Mouse (Mus musculus): ENCODE results near the gene Myo3b. TPM values are rescaled to one million over a fixed set of nuclear protein-coding genes. Genes with fewer than 3 reads are reported as not detected.

The Myo3b gene
- polyA plus RNA-seq, 1 experiment from 2014 or later: not detected

DNA sequence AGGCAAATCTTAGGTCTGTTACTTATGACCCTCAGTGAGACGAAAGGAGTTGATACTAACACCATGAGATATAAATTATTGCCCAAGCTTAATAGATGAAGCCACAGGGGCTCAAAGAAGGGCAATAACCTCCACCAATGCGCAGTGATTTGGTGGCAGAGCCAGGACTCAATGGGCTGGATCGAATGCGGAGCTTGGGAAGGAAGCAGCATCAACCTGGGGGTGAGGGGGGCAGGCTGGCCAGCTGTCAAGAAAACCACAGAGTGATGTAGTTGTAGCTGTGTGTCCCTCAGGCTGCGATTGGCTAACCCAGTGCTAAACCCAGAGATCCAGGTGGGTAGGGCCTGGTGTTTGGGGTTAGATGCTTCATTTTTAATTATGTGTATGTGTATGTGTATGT is 4.0 kb upstream of the Myo3b start:
- DNase-seq (ENCODE audit: low spot score): no peak
- 85% methylated on average over 5 of the region's 5 CpGs for WGBS
- no peaks in the 10 kb centered on the region for H3K9me3 ChIP-seq (replicated peaks)

DNA sequence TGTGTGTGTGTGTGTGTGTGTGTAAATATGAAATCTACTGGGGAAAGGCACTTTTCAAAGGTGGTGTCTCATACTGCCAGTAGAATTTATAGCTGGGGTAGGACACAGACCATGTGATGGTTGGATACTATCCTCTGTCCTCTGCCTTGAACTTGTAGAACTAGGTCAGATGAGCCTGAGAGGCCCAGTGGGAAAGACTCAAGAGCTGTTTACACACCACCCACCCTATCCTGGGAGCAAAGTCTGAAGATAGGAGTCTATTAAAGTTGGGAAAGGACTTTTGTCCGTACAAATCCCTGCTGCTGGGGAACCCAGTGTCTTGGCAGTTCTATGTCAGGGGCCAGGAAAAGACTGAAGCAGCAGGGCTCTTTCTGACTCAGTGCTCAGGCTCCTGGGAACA is 3.6 kb upstream of the Myo3b start:
- DNase-seq (ENCODE audit: low spot score): no peak
- Histone ChIP-seq H3K27ac (no peak overlapping the region), H3K9me3 (replicated peaks) (no peaks in the 10 kb centered on the region), H3K27me3 (ENCODE audit: low read depth, poor library complexity, severe bottlenecking) (no peaks in the 10 kb centered on the region), H3K4me1 (peaks cover 8% of the 10 kb centered on the region), H3K4me3 (no peak overlapping the region), H3K36me3 (no peaks in the 10 kb centered on the region)
- 78% methylated on average over 1 of the region's 1 CpGs for WGBS

More for the DNA sequence above, 4.0 kb upstream of the Myo3b start:
- Histone ChIP-seq H3K36me3 (no peaks in the 10 kb centered on the region), H3K27ac (no peak overlapping the region), H3K27me3 (ENCODE audit: low read depth, poor library complexity, severe bottlenecking) (no peaks in the 10 kb centered on the region), H3K4me3 (no peak overlapping the region), H3K4me1 (peaks cover 8% of the 10 kb centered on the region)

DNA sequence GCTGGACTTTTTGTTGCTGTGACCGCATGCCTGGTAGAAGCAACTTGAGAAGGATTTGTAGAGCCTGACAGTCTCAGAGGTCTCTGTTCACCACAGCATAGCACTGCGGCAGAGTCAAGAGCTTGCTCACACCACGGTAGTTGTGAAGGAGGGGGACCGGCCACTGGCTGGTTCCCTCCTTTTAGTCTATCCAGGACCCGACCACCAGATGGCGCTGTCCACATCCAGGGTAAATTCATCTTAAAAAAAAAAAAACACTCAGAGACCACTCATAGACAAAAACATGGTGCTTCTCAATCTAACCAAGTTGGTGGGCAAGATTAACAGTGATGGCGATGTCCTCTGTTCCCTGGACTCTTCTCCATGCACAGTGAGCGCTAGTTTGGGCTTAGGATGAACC is 1.7 kb upstream of the Myo3b start:
- H3K36me3 ChIP-seq: no peaks in the 10 kb centered on the region
- no peaks in the 10 kb centered on the region for H3K9me3 ChIP-seq (replicated peaks)
- H3K27me3 ChIP-seq (ENCODE audit: low read depth, poor library complexity, severe bottlenecking): no peaks in the 10 kb centered on the region
- 79% methylated on average over 8 of the region's 8 CpGs for WGBS
- DNase-seq (ENCODE audit: low spot score): no peak
- H3K4me1 ChIP-seq: peaks cover 8% of the 10 kb centered on the region
- H3K27ac ChIP-seq: no peak overlapping the region
- no peak overlapping the region for H3K4me3 ChIP-seq

DNA sequence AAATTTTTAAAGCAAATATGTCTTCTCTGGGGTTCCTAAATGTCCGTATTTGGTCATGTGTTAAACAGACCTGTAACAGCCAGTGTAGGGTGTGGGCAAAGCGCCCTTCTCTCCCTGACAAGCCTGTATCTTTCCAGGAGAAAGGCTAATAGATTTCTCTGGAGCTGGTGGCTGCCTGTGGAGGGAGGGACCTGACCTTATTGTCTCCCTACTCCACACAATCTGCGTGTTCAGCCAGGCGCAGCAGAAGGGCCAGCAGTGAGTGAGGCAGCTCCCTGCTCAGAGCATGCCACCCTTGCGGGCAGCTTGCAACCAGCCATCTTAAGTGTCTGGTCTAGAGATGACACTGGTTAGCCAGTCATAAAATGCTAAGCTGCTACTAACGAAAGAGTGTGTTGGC is 5.5 kb downstream of the Myo3b start:
- no peak overlapping the region for H3K27ac ChIP-seq
- no peaks in the 10 kb centered on the region for H3K9me3 ChIP-seq (replicated peaks)
- no peaks in the 10 kb centered on the region for H3K27me3 ChIP-seq (ENCODE audit: low read depth, poor library complexity, severe bottlenecking)
- DNase-seq (ENCODE audit: low spot score): no peak
- H3K4me1 ChIP-seq: no peaks in the 10 kb centered on the region
- H3K36me3 ChIP-seq: no peaks in the 10 kb centered on the region
- 72% methylated on average over 6 of the region's 6 CpGs for WGBS
- no peak overlapping the region for H3K4me3 ChIP-seq

DNA sequence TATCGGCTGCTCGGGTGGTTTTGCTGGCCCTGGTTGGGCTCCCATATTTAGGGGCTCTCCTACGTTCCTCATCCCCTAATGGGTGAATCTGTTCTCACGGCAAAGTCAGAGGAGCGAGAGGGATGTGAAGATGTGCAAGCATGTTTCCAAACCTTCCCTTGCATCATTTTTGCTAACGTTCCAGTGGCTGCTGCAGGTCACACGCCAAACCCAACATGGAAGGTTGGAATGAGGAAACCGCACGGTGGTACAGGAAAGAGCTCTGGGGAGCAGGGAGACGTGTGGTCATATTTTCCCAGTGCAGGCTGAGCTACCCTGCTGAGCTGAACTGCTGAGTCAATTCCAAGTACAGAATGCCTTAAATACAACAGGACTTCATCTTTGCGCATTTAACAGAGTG is 8.9 kb downstream of the Myo3b start:
- no peak overlapping the region for H3K4me3 ChIP-seq
- no peak for DNase-seq (ENCODE audit: low spot score)
- H3K27ac ChIP-seq: no peak overlapping the region
- 93% methylated on average over 11 of the region's 11 CpGs for WGBS
- no peaks in the 10 kb centered on the region for H3K36me3 ChIP-seq
- H3K4me1 ChIP-seq: no peaks in the 10 kb centered on the region
- H3K9me3 ChIP-seq (replicated peaks): no peaks in the 10 kb centered on the region
- H3K27me3 ChIP-seq (ENCODE audit: low read depth, poor library complexity, severe bottlenecking): no peaks in the 10 kb centered on the region

DNA sequence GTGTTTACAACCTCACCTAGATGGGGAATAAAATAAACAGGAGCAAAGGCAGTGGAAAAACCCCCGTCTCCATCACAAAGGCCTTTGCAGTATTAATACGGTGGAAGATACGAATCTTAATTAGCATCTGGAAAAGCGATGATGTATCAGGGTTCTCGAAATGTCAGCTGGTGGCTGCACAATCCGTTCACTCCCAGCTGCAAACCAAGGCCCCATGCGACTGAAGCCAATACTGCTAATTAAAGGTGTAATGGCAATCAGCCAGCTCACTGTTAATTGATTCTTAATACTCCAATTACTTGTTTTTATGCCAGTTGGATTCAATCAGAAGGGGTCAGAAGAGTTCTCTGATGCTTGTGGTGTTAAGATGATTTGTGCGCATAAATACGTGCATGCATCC is 14.9 kb downstream of the Myo3b start:
- Histone ChIP-seq H3K4me3 (no peak overlapping the region), H3K4me1 (no peaks in the 10 kb centered on the region; the same call in 1 of the 2 replicates), H3K27ac (no peak overlapping the region), H3K9me3 (replicated peaks) (no peaks in the 10 kb centered on the region), H3K36me3 (no peaks in the 10 kb centered on the region), H3K27me3 (ENCODE audit: low read depth, poor library complexity, severe bottlenecking) (no peaks in the 10 kb centered on the region)
- DNase-seq (ENCODE audit: low spot score): no peak
- WGBS: 85% methylated on average over 9 of the region's 9 CpGs

DNA sequence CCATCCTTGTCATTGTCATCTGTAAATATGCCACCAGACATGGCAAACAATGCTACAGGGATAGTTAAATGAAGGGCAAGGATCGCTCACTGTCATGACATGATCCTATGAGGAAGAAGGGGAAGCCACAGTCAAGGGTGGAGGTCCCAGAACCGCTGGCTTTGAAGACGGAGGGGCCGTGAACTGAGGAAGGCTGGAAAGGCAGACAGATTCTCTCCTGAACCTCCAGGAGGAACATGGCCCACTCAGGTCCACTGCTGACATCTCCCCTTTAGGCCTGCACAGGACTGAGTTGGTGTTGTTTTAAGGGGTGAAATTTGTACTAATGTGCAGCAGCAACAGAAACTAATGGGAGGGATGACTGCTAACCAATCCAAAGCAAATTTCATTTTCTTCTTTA is 19.3 kb downstream of the Myo3b start:
- H3K4me3 ChIP-seq: no peak overlapping the region
- H3K27ac ChIP-seq: no peak overlapping the region
- no peaks in the 10 kb centered on the region for H3K27me3 ChIP-seq (ENCODE audit: low read depth, poor library complexity, severe bottlenecking)
- no peaks in the 10 kb centered on the region for H3K36me3 ChIP-seq
- WGBS: 90% methylated on average over 4 of the region's 4 CpGs
- no peaks in the 10 kb centered on the region for H3K9me3 ChIP-seq (replicated peaks)
- no peaks in the 10 kb centered on the region; the same call in 1 of the 2 replicates for H3K4me1 ChIP-seq
- DNase-seq (ENCODE audit: low spot score): no peak

DNA sequence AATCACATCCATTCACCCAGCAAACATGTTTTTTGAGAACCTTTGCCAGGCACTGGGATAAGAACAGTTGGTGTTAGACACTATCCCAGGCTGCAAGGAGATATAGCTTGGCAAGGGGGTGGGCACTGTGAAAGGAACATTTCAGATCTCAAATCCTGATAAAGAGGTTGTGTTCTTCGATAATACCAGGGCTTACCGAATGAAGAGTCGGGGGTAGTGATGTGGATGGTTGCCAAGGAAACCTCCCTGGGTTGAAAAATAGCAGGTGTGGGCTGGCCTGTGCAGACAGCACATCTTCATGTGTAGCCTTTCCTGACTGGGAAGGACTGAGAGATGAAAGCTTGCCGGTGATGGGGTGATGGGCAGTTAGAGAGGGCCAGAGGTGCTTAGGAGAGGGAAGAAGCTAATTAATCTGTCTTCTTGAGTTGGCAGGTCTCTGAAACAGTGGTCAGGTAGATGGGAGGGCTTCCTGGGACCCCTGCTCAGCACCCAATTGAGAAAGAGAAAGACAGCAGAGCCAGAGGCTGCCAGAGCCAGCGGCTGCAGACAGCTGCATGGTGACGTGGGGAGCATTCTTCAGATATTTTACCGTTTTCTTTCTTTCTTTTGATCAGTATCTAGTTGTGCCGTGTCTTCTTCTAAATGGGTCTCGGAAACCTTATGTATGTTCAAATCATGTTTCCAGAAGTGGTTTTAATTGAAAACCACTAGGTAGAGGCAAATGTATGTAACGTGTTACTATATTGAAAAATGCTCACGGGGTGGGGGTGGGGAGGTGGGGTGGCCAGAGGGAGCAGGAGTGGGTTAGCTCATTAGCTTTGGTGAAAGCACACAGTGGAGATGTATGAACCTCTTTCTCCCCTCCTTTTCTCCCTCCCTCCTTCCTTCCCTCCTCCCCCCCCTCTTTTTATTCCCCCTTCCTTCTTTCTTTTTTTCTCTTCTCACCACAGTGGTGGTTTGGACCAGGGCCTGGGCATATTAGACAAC is 21.7 kb downstream of the Myo3b start:
- no peak for DNase-seq (ENCODE audit: low spot score)
- H3K9me3 ChIP-seq (replicated peaks): no peaks in the 10 kb centered on the region
- 67% methylated on average over 11 of the region's 11 CpGs for WGBS
- H3K27ac ChIP-seq: no peak overlapping the region
- H3K27me3 ChIP-seq (ENCODE audit: low read depth, poor library complexity, severe bottlenecking): no peaks in the 10 kb centered on the region
- H3K4me1 ChIP-seq: no peaks in the 10 kb centered on the region; the same call in 1 of the 2 replicates
- no peaks in the 10 kb centered on the region for H3K36me3 ChIP-seq
- H3K4me3 ChIP-seq: no peak overlapping the region

DNA sequence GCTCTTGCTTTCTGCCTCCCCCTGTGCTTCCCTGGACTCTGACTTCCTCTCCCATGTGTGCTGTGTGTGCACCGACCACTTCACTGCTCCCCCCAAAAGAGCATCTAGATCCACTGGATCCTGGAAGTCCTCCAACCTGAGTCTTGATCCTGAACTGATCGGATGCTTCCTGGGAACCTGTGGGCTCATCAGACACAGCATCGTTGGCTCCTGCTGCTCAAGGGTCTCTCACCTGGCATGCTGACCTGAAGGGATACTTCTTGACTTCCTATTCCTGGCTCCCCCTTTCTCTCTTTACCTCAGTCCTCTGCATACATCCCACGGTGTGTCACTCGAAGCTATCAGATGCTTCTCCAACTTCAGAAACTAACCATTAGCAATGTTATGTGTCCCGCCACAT is 26.2 kb downstream of the Myo3b start:
- Histone ChIP-seq H3K36me3 (no peaks in the 10 kb centered on the region), H3K27ac (no peak overlapping the region), H3K4me1 (peaks cover 3% of the 10 kb centered on the region), H3K4me3 (no peak overlapping the region), H3K9me3 (replicated peaks) (no peaks in the 10 kb centered on the region), H3K27me3 (ENCODE audit: low read depth, poor library complexity, severe bottlenecking) (no peaks in the 10 kb centered on the region)
- no peak for DNase-seq (ENCODE audit: low spot score)
- 83% methylated on average over 6 of the region's 6 CpGs for WGBS

DNA sequence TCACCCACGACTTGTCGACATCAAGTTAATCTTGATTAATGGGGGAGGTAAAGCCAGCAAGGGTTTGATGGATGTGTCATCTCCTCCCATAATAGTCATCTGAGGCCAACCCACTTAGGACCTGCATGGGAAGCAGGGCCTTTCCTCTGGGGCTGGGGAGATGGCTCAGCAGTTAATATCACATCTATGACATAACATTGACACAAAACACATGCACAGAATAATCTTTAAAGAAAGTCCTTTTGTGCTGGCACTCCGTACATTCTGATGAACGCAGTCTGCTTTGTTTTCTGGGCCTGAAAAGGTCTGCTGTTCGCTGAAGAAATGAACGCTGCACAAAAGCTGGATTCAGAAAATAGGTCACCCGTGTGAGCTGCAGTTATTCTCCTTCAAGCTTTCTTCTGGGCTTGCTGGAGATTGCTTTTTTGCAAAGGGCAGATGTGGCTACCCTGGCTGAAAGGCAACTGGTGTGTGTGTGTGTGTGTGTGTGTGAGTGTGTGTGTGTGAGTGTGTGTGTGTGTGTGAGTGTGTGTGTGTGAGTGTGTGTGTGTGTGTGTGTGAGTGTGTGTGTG is 26.9 kb downstream of the Myo3b start:
- no peak overlapping the region for H3K27ac ChIP-seq
- no peak for DNase-seq (ENCODE audit: low spot score)

DNA sequence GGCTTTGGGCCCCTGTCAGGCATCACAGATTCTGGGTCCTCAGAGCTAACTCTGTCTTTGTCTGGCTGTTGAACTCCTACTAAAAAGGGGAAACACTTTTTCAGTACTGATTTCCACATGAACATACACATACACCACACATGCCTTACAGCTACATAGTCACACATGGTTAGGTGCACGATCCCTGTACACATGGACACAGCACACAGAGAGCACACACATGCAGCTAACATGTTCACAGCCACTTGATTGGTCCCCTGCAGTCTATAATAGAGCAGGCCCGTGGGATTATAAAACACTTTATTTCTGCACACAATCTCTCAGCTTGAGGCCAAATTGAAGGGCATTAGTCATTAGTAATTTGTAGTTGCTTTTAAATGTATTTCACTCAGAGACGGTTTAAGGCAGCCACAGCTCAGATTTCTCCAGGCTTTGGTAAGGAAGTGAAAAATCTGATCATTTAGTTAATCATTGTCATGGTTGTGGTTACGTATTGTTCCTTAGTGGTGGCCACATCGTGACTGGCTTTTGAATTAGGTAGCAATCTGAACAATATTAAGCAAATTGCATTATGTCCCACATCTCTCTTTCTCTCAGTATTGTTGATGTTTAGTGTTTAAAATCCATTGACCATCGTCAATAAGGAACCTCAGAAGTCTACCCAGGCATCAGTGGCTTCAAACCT is 27.6 kb downstream of the Myo3b start:
- no peak for DNase-seq (ENCODE audit: low spot score)
- 83% methylated on average over 6 of the region's 6 CpGs for WGBS
- Histone ChIP-seq H3K4me1 (peaks cover 3% of the 10 kb centered on the region; the same call in 1 of the 2 replicates), H3K36me3 (no peaks in the 10 kb centered on the region), H3K27ac (no peak overlapping the region), H3K4me3 (no peak overlapping the region), H3K27me3 (ENCODE audit: low read depth, poor library complexity, severe bottlenecking) (no peaks in the 10 kb centered on the region), H3K9me3 (replicated peaks) (no peaks in the 10 kb centered on the region)

More for the DNA sequence above, 26.9 kb downstream of the Myo3b start:
- Histone ChIP-seq H3K36me3 (no peaks in the 10 kb centered on the region), H3K9me3 (replicated peaks) (no peaks in the 10 kb centered on the region), H3K27me3 (ENCODE audit: low read depth, poor library complexity, severe bottlenecking) (no peaks in the 10 kb centered on the region), H3K4me3 (no peak overlapping the region), H3K4me1 (peaks cover 3% of the 10 kb centered on the region)
- 78% methylated on average over 7 of the region's 7 CpGs for WGBS

DNA sequence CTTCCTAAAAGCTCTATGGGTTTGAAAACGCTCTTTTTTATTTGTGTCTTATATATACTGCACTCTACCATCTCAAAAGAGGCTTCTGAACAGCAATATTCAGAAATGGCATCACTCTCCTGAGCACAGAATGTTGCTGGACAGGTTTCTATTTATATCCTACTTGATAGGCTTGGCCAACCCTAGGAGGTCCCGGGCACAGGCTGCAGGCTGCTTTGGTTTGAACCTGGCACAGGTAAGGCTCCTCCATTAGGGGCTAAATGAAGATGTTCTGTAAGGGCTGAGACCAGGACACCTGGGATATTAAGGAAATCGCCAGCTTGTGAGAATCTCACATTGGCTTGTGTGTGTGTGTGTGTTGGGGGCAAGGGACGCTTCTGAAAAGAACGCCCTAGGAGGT is 30.9 kb downstream of the Myo3b start:
- Histone ChIP-seq H3K36me3 (no peaks in the 10 kb centered on the region), H3K27me3 (ENCODE audit: low read depth, poor library complexity, severe bottlenecking) (no peaks in the 10 kb centered on the region), H3K27ac (no peak overlapping the region), H3K4me1 (peaks cover 3% of the 10 kb centered on the region; the same call in 1 of the 2 replicates), H3K4me3 (no peak overlapping the region), H3K9me3 (replicated peaks) (no peaks in the 10 kb centered on the region)
- WGBS: 88% methylated on average over 5 of the region's 5 CpGs
- DNase-seq (ENCODE audit: low spot score): peak; percentile 17

All from limb, embryonic 10.5 days (tissue).